Mouse (Mus musculus) layer of hippocampus, adult 18-20 months (tissue): Measurements from ENCODE around the gene Hes1. TPM values are rescaled to one million over a fixed set of nuclear protein-coding genes. Genes with fewer than 3 reads are reported as not detected.

Source experiments
- DNase-seq, 2 experiments: peaks; one replicate each; pipeline ENCODE4 v3.0.0; 2022; ENCODE audit warnings: low spot score in 2 of 2
- total RNA-seq, 2 experiments: library from RNA; stranded (reverse); gene quantifications; 2 replicates each; pipeline ENCODE4 v1.2.3; 2021

The Hes1 gene
- total RNA-seq, 2 experiments from 2014 or later = 24.4 to 28.0 TPM

GRCm38 (mm10) chr16:30113800-30114199, 49.6 kb downstream of the Hes1 start:
- no peak for DNase-seq

GRCm38 (mm10) chr16:30114451-30114850, 50.3 kb downstream of the Hes1 start:
- no peak for DNase-seq

Other genes with a start within 250 kb of the Hes1 start
- not detected for gene Cpn2, start 203.1 kb downstream of the Hes1 start, total RNA-seq
- gene Lrrc15, start 218.9 kb downstream of the Hes1 start, total RNA-seq = under 1 TPM in 1 of 2 experiments, not detected in 1; 0.05 TPM
- gene Gp5, start 246.4 kb downstream of the Hes1 start, total RNA-seq = 1 to 10 TPM; 1.3 to 1.7 TPM